Mouse (Mus musculus) neural tube, embryonic 15.5 days (tissue): ENCODE measurements around the gene Samd10. TPM values are rescaled to one million over a fixed set of nuclear protein-coding genes. Genes with fewer than 3 reads are reported as not detected.
A peak's percentile ranks its signal among the peaks of the same experiment; 100 is the strongest.

Experiments used
- ATAC-seq: fragments of 200-750 bp; cut with Nextera tagmentation; 2 replicates; pipeline ENCODE4 v1.8.0; 2017; ENCODE audit warnings: mild to moderate bottlenecking, moderate TSS enrichment, moderate library complexity; ENCODE audit not compliant: low FRiP score
- H3K27ac ChIP-seq: fragments of 300-500 bp; sonication (generic); replicated peaks from 2 replicates; pipeline ENCODE4 v1.5.1; 2015; ENCODE audit warnings: mild to moderate bottlenecking, inconsistent platforms
- H3K27me3 ChIP-seq: fragments of 300-500 bp; sonication (generic); replicated peaks from 2 replicates; pipeline ENCODE4 v1.6.1; 2015; ENCODE audit warnings: inconsistent platforms
- H3K36me3 ChIP-seq: fragments of 300-500 bp; sonication (generic); 2 replicates; pipeline ENCODE4 v1.6.1; 2015; ENCODE audit warnings: inconsistent platforms
- H3K4me1 ChIP-seq: fragments of 300-500 bp; sonication (generic); 2 replicates; pipeline ENCODE4 v1.6.1; 2015; ENCODE audit warnings: inconsistent platforms
- H3K4me2 ChIP-seq: fragments of 300-500 bp; sonication (generic); 2 replicates; pipeline ENCODE4 v1.6.1; 2015; ENCODE audit warnings: inconsistent platforms, mild to moderate bottlenecking, moderate library complexity
- H3K4me3 ChIP-seq: fragments of 300-500 bp; sonication (generic); replicated peaks from 2 replicates; pipeline ENCODE4 v1.5.1; 2015; ENCODE audit warnings: mild to moderate bottlenecking, inconsistent platforms
- H3K9ac ChIP-seq: fragments of 300-500 bp; sonication (generic); replicated peaks from 2 replicates; pipeline ENCODE4 v1.6.1; 2015; ENCODE audit warnings: mild to moderate bottlenecking, inconsistent platforms
- H3K9me3 ChIP-seq: fragments of 300-500 bp; sonication (generic); replicated peaks from 2 replicates; pipeline ENCODE4 v1.6.1; 2016; ENCODE audit warnings: inconsistent platforms
- WGBS: fragments of 180-500 bp; shearing (Covaris S2); methylation state at CpG from one replicate; pipeline ENCODE4 v1.1.7; 2015; ENCODE audit warnings: mixed read lengths; 5-methylcytosine and 5-hydroxymethylcytosine counted together
- polyA plus RNA-seq: library from polyadenylated mRNA; unstranded; fragments of >200 nt; fragmentation: Nextera tagmentation; extraction: Ambion mirVana; gene quantifications from 2 replicates; pipeline ENCODE4 v1.2.1, GENCODE M21; 2015

The Samd10 gene
- polyA plus RNA-seq, 1 experiment from 2014 or later, result 191 TPM

- peak overlapping the region; percentile 60 for H3K4me3 ChIP-seq
- no peaks in the 10 kb centered on the region for H3K9me3 ChIP-seq
- peak overlapping the region; percentile 91 for H3K4me2 ChIP-seq
- WGBS, result 1% methylated on average over 11 of the region's 11 CpGs
- H3K36me3 ChIP-seq, result peaks cover 29% of the 10 kb centered on the region
- H3K4me1 ChIP-seq, result peaks cover 57% of the 10 kb centered on the region
- H3K9ac ChIP-seq, result peak overlapping the region; percentile 86
- H3K27me3 ChIP-seq, result no peaks in the 10 kb centered on the region
- peak; percentile 86 for ATAC-seq
- H3K27ac ChIP-seq, result peak overlapping the region; percentile 91
Observed at GRCm38 (mm10) chr2:181581016-181581401, 18.0 kb downstream of the Samd10 start.

GRCm38 (mm10) chr2:181580131-181580772, 18.8 kb downstream of the Samd10 start:
- ATAC-seq, result no peak
- H3K4me1 ChIP-seq, result peaks cover 57% of the 10 kb centered on the region
- peaks cover 21% of the 10 kb centered on the region for H3K36me3 ChIP-seq
- H3K27me3 ChIP-seq, result no peaks in the 10 kb centered on the region
- peak overlapping the region; percentile 60 for H3K4me3 ChIP-seq
- H3K9me3 ChIP-seq, result no peaks in the 10 kb centered on the region
- H3K9ac ChIP-seq, result peak overlapping the region; percentile 86
- H3K4me2 ChIP-seq, result peak overlapping the region; percentile 91
- H3K27ac ChIP-seq, result peak overlapping the region; percentile 91
- WGBS, result 80% methylated on average over 5 of the region's 5 CpGs

- H3K9me3 ChIP-seq, result no peaks in the 10 kb centered on the region
- H3K4me2 ChIP-seq, result no peak overlapping the region
- peaks cover 16% of the 10 kb centered on the region for H3K36me3 ChIP-seq
- no peak overlapping the region for H3K9ac ChIP-seq
- H3K27ac ChIP-seq, result no peak overlapping the region
- no peak overlapping the region for H3K4me3 ChIP-seq
- WGBS, result 91% methylated on average over 1 of the region's 1 CpGs
- H3K4me1 ChIP-seq, result peaks cover 57% of the 10 kb centered on the region
- no peak for ATAC-seq
- H3K27me3 ChIP-seq, result no peaks in the 10 kb centered on the region
Observed at GRCm38 (mm10) chr2:181579681-181580080, 19.3 kb downstream of the Samd10 start.

GRCm38 (mm10) chr2:181578790-181579618, 20.0 kb downstream of the Samd10 start:
- Histone ChIP-seq H3K9ac (peak overlapping the region; percentile 9; the same call in 1 of the 2 replicates), H3K4me3 (no peak overlapping the region), H3K4me2 (no peak overlapping the region), H3K9me3 (no peaks in the 10 kb centered on the region), H3K4me1 (peaks cover 57% of the 10 kb centered on the region), H3K27ac (no peak overlapping the region), H3K27me3 (no peaks in the 10 kb centered on the region), H3K36me3 (peaks cover 9% of the 10 kb centered on the region; the same call in 1 of the 2 replicates)
- 82% methylated on average over 5 of the region's 5 CpGs for WGBS
- no peak for ATAC-seq

GRCm38 (mm10) chr2:181577981-181578581, 20.9 kb downstream of the Samd10 start:
- Histone ChIP-seq H3K9me3 (no peaks in the 10 kb centered on the region), H3K4me1 (peaks cover 57% of the 10 kb centered on the region), H3K27me3 (no peaks in the 10 kb centered on the region), H3K27ac (no peak overlapping the region), H3K4me3 (no peak overlapping the region), H3K36me3 (peaks cover 4% of the 10 kb centered on the region; the same call in 1 of the 2 replicates), H3K4me2 (no peak overlapping the region), H3K9ac (no peak overlapping the region)
- 83% methylated on average over 7 of the region's 7 CpGs for WGBS
- no peak for ATAC-seq

- no peak for ATAC-seq
- no peak overlapping the region for H3K27ac ChIP-seq
- H3K27me3 ChIP-seq, result no peaks in the 10 kb centered on the region
- no peaks in the 10 kb centered on the region for H3K9me3 ChIP-seq
- WGBS, result 20% methylated on average over 2 of the region's 2 CpGs
- peaks cover 52% of the 10 kb centered on the region for H3K4me1 ChIP-seq
- H3K4me3 ChIP-seq, result no peak overlapping the region
- peaks cover 5% of the 10 kb centered on the region; the same call in 1 of the 2 replicates for H3K36me3 ChIP-seq
- no peak overlapping the region for H3K9ac ChIP-seq
- no peak overlapping the region for H3K4me2 ChIP-seq
Observed at GRCm38 (mm10) chr2:181577126-181577525, 21.9 kb downstream of the Samd10 start.

- Histone ChIP-seq H3K27me3 (no peaks in the 10 kb centered on the region), H3K9ac (no peak overlapping the region), H3K36me3 (peaks cover 9% of the 10 kb centered on the region; the same call in 1 of the 2 replicates), H3K4me2 (no peak overlapping the region), H3K9me3 (no peaks in the 10 kb centered on the region), H3K4me3 (no peak overlapping the region), H3K27ac (no peak overlapping the region), H3K4me1 (peaks cover 47% of the 10 kb centered on the region)
- WGBS, result 78% methylated on average over 2 of the region's 2 CpGs
- no peak for ATAC-seq
Observed at GRCm38 (mm10) chr2:181576613-181577012, 22.4 kb downstream of the Samd10 start.

- Histone ChIP-seq H3K4me3 (no peak overlapping the region), H3K4me1 (peaks cover 32% of the 10 kb centered on the region), H3K27me3 (no peaks in the 10 kb centered on the region), H3K9me3 (no peaks in the 10 kb centered on the region), H3K36me3 (peaks cover 9% of the 10 kb centered on the region; the same call in 1 of the 2 replicates), H3K4me2 (no peak overlapping the region), H3K9ac (no peak overlapping the region), H3K27ac (no peak overlapping the region)
- no peak for ATAC-seq
- 92% methylated on average over 7 of the region's 7 CpGs for WGBS
Observed at GRCm38 (mm10) chr2:181574921-181575545, 24.0 kb downstream of the Samd10 start.

- H3K36me3 ChIP-seq, result peaks cover 9% of the 10 kb centered on the region; the same call in 1 of the 2 replicates
Observed at GRCm38 (mm10) chr2:181573961-181574360, 25.1 kb downstream of the Samd10 start.

GRCm38 (mm10) chr2:181572921-181573920, 25.8 kb downstream of the Samd10 start:
- peaks cover 9% of the 10 kb centered on the region; the same call in 1 of the 2 replicates for H3K36me3 ChIP-seq
- H3K9ac ChIP-seq, result no peak overlapping the region
- H3K4me2 ChIP-seq, result no peak overlapping the region
- H3K9me3 ChIP-seq, result no peaks in the 10 kb centered on the region
- no peak overlapping the region for H3K27ac ChIP-seq
- 94% methylated on average over 15 of the region's 15 CpGs for WGBS
- ATAC-seq, result no peak
- H3K27me3 ChIP-seq, result no peaks in the 10 kb centered on the region
- peaks cover 16% of the 10 kb centered on the region for H3K4me1 ChIP-seq
- no peak overlapping the region for H3K4me3 ChIP-seq

More at GRCm38 (mm10) chr2:181573961-181574360, 25.1 kb downstream of the Samd10 start:
- no peaks in the 10 kb centered on the region for H3K9me3 ChIP-seq
- H3K4me3 ChIP-seq, result no peak overlapping the region
- no peak overlapping the region for H3K4me2 ChIP-seq
- no peak overlapping the region for H3K9ac ChIP-seq
- WGBS, result 90% methylated on average over 9 of the region's 9 CpGs
- ATAC-seq, result no peak
- H3K27ac ChIP-seq, result no peak overlapping the region
- H3K27me3 ChIP-seq, result no peaks in the 10 kb centered on the region
- H3K4me1 ChIP-seq, result peaks cover 23% of the 10 kb centered on the region
